Mouse (Mus musculus) hindbrain, embryonic 16.5 days (tissue): ENCODE results near the gene Srl. TPM values are rescaled to one million over a fixed set of nuclear protein-coding genes. Genes with fewer than 3 reads are reported as not detected.

Experiments
- ATAC-seq: fragments of 200-750 bp; cut with Nextera tagmentation; 2 replicates; pipeline ENCODE4 v1.8.0; 2017; ENCODE audit warnings: moderate TSS enrichment, moderate library complexity
- H3K27ac ChIP-seq: fragments of 300-500 bp; sonication (generic); 2 replicates; pipeline ENCODE4 v1.5.1; 2014; ENCODE audit warnings: low read depth, mild to moderate bottlenecking, control low read depth, low read length, moderate library complexity
- H3K27me3 ChIP-seq: fragments of 300-500 bp; sonication (generic); replicated peaks from 2 replicates; pipeline ENCODE4 v1.6.1; 2014; ENCODE audit warnings: low read length; ENCODE audit not compliant: control insufficient read depth, insufficient read depth
- H3K36me3 ChIP-seq: fragments of 300-500 bp; sonication (generic); 2 replicates; pipeline ENCODE4 v1.6.1; 2014; ENCODE audit warnings: mild to moderate bottlenecking, low read length, moderate library complexity, mixed read lengths; ENCODE audit not compliant: control insufficient read depth, insufficient read depth
- H3K4me1 ChIP-seq: fragments of 300-500 bp; sonication (generic); 2 replicates; pipeline ENCODE4 v1.6.1; 2014; ENCODE audit warnings: low read depth, low read length; ENCODE audit not compliant: control insufficient read depth, insufficient read depth
- H3K4me2 ChIP-seq: fragments of 300-500 bp; sonication (generic); 2 replicates; pipeline ENCODE4 v1.6.1; 2014; ENCODE audit warnings: mild to moderate bottlenecking, low read length, control low read depth, moderate library complexity
- H3K4me3 ChIP-seq: fragments of 300-500 bp; sonication (generic); 2 replicates; pipeline ENCODE4 v1.5.1; 2014; ENCODE audit warnings: mild to moderate bottlenecking, low read length, control low read depth, moderate library complexity
- H3K9ac ChIP-seq: fragments of 300-500 bp; sonication (generic); 2 replicates; pipeline ENCODE4 v1.6.1; 2014; ENCODE audit warnings: low read depth, mild to moderate bottlenecking, control low read depth, low read length, moderate library complexity
- H3K9me3 ChIP-seq: fragments of 300-500 bp; sonication (generic); 2 replicates; pipeline ENCODE4 v1.6.1; 2014; ENCODE audit warnings: mild to moderate bottlenecking, low read length, moderate library complexity; ENCODE audit not compliant: control insufficient read depth
- WGBS: fragments of 180-500 bp; shearing (Covaris S2); extraction: QIAGEN DNeasy Blood & Tissue Kit; methylation state at CpG from one replicate; pipeline ENCODE4 v1.1.7; 2014; 5-methylcytosine and 5-hydroxymethylcytosine counted together
- polyA plus RNA-seq: library from polyadenylated mRNA; unstranded; fragments of >200 nt; fragmentation: Nextera tagmentation; extraction: Ambion mirVana; gene quantifications from 2 replicates; pipeline ENCODE4 v1.2.1, GENCODE M21; 2015

Srl gene
- polyA plus RNA-seq, 1 experiment from 2014 or later, result 16.3 TPM

DNA sequence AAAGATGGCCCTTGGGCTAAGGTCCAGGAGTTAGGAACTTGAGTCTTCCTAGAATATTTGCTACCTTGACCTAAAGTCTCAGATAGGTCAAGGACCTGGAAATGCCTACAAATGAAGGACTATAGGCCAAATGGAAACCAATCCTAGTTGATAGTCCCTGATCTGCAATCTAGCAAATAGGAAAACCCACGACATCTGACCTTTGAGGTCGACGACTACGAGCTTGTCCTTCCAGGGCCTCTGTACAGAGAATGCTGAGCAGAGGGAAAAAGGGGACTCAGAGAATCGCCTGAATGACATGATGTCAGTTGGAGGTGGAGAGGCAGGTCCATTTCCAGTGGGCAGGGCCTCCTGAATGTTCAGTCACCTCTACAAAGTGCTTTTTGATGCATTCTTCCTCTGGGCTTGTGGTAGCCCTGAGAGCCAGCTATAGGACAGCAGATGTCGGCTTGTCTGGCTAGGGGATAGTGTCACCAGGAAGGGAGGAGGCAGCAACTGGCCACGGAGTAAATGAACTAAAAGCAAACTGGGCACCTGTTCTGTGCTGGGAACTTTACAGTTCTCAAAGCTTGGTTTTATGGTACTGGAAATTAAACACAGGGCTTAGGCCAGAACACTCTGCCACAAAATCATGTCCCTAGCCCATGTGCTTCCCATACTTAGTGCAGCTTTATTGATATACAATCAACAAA is 18.2 kb downstream of the Srl start:
- Histone ChIP-seq H3K4me1 (peaks cover 6% of the 10 kb centered on the region; the same call in 1 of the 2 replicates), H3K27ac (no peak overlapping the region), H3K36me3 (no peaks in the 10 kb centered on the region), H3K9ac (no peak overlapping the region), H3K27me3 (no peaks in the 10 kb centered on the region), H3K4me2 (no peak overlapping the region), H3K9me3 (no peaks in the 10 kb centered on the region), H3K4me3 (no peak overlapping the region)
- ATAC-seq, result no peak
- WGBS, result 59% methylated on average over 7 of the region's 7 CpGs

DNA sequence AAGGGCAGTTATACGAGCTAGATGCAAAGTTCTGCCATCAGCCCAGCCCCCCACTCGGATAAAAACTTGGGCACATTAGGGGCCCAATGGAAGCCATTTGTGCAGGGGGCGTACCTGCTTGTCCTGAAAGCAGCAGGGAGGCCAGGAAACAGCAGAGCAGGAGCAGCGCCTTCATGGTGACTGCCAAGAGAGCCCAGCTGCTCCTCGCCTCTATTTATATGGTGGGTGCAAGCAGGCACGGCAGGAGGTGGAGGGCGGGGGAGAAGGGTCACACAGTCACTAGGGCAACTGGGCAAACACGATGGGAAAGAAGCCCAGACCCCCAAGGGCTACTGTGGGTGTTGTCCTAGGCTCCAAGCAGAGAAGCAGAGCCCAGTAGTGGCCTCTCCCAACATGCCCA is 18.7 kb downstream of the Srl start:
- H3K27me3 ChIP-seq, result no peaks in the 10 kb centered on the region
- H3K4me2 ChIP-seq, result no peak overlapping the region
- 44% methylated on average over 8 of the region's 8 CpGs for WGBS
- H3K9ac ChIP-seq, result no peak overlapping the region
- peak; percentile 30; the same call in 1 of the 2 replicates for ATAC-seq
- peaks cover 6% of the 10 kb centered on the region; the same call in 1 of the 2 replicates for H3K4me1 ChIP-seq
- no peaks in the 10 kb centered on the region for H3K36me3 ChIP-seq
- H3K9me3 ChIP-seq, result no peaks in the 10 kb centered on the region
- H3K27ac ChIP-seq, result no peak overlapping the region
- H3K4me3 ChIP-seq, result no peak overlapping the region

DNA sequence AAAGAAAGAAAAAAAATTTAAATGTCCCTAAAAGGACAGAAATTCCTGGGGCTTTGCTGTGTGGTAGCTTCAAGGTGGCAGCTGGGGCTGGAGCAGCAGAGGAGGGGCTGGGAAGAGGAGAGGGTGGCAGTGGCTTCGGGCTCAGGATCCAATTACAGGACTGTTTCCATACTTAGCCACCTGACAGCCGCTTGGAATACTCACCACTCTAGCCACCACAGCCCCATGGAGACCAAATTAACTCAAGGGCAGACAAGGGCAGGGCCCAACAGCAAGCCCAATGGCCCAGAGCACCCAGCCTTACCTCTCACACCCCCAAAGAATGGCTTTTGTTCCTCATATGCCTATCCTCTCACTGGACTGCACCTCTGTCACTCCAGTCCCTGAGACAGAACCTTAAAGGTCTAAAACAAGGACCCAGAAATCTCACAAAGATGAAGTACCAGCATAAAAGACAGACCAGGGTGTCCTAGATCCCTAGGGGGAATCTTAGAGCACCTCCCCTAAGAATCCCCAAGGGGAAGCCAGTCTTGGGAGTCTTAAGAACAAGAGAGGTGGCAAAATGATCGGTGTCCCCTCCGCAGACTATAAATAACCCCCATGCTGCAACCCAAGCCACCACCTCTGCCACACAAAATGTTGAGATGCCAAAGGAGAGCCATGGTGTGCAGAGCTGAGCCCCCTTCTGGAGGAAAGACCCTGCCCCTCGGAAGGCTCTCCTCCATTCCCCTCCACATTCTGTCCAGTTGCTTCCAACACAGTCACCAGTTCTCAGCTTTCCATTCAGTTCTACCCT is 19.7 kb downstream of the Srl start:
- Histone ChIP-seq H3K4me3 (no peak overlapping the region), H3K36me3 (no peaks in the 10 kb centered on the region), H3K9me3 (no peaks in the 10 kb centered on the region), H3K4me1 (peaks cover 6% of the 10 kb centered on the region; the same call in 1 of the 2 replicates), H3K27ac (no peak overlapping the region), H3K27me3 (no peaks in the 10 kb centered on the region), H3K4me2 (no peak overlapping the region), H3K9ac (no peak overlapping the region)
- 75% methylated on average over 5 of the region's 5 CpGs for WGBS
- peak; percentile 24; the same call in 1 of the 2 replicates for ATAC-seq

- no peak overlapping the region for H3K27ac ChIP-seq
- H3K4me3 ChIP-seq, result no peak overlapping the region
- H3K4me2 ChIP-seq, result no peak overlapping the region
- no peaks in the 10 kb centered on the region for H3K9me3 ChIP-seq
- no peak overlapping the region for H3K9ac ChIP-seq
- WGBS, result 73% methylated on average over 4 of the region's 4 CpGs
- peaks cover 6% of the 10 kb centered on the region; the same call in 1 of the 2 replicates for H3K4me1 ChIP-seq
- ATAC-seq, result no peak
- H3K36me3 ChIP-seq, result no peaks in the 10 kb centered on the region
- no peaks in the 10 kb centered on the region for H3K27me3 ChIP-seq
Observed at GRCm38 (mm10) chr16:4521074-4521667, 20.4 kb downstream of the Srl start.

DNA sequence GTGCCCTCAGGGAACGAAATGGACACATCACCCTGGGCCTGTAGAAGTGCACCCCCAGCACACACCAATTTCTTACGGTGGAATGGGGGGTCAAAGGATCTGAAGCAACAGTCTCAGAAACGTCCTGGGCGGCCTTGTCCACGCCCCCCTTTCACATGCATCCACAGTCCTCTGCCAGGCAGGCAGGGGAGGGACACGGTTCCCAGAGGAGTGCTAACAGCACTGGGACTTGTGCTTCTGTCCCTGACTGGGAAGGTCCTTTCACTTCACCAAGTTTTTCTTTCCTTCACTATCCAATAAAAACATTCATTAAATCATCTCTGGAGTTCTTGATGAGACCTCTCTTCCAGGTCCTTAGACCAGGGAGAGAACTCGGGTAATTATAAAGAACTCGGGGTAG is 20.9 kb downstream of the Srl start:
- Histone ChIP-seq H3K4me3 (no peak overlapping the region), H3K27me3 (no peaks in the 10 kb centered on the region), H3K9ac (no peak overlapping the region), H3K9me3 (no peaks in the 10 kb centered on the region), H3K27ac (no peak overlapping the region), H3K4me1 (peaks cover 6% of the 10 kb centered on the region; the same call in 1 of the 2 replicates), H3K36me3 (no peaks in the 10 kb centered on the region), H3K4me2 (no peak overlapping the region)
- ATAC-seq, result no peak
- 73% methylated on average over 8 of the region's 8 CpGs for WGBS

DNA sequence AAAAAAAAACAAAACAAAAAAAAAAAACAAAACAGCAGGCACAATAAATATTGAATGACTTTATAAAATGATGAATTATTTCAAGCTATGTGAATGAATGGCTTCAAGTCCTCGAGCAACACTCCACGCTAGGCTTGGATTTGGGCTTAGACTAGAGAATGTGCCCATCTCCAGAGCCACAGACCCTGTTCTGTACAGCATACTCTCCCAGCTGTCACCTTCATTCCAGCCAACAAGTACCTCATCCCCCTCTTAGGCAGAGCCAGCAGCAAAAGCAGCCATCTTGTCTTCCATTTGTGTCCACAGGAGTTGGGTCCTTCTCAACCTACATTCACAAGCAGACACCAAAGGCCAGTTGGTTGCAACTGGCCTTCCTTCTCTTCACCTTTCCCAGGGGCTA is 21.8 kb downstream of the Srl start:
- whole genome bisulfite sequencing, result 87% methylated on average over 2 of the region's 2 CpGs
- Histone ChIP-seq H3K27ac (no peak overlapping the region), H3K4me3 (no peak overlapping the region), H3K9ac (no peak overlapping the region), H3K36me3 (no peaks in the 10 kb centered on the region), H3K4me1 (peaks cover 6% of the 10 kb centered on the region; the same call in 1 of the 2 replicates), H3K27me3 (no peaks in the 10 kb centered on the region), H3K9me3 (no peaks in the 10 kb centered on the region), H3K4me2 (no peak overlapping the region)
- no peak for ATAC-seq

DNA sequence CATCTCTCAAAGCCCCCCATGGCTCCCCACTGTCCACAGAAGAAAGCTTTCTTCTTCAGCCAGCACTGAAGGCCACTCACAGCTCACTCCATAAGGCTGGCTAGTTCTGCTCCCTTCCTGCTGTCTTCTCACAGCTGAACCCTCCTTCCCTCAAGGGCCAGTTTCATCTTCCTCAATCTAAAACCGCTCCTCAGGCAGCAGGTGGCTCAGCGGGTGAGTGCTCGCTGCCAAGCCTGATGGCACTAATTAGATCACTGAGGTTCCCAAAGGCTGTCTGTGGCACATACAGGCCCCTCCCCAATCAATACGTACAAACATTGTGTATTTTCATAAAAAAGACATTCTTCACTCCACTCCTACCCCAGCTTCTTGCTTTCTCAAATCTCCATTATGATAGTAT is 22.5 kb downstream of the Srl start:
- Histone ChIP-seq H3K36me3 (no peaks in the 10 kb centered on the region), H3K4me1 (peaks cover 6% of the 10 kb centered on the region; the same call in 1 of the 2 replicates), H3K9me3 (no peaks in the 10 kb centered on the region), H3K27ac (no peak overlapping the region), H3K9ac (no peak overlapping the region), H3K4me2 (no peak overlapping the region), H3K4me3 (no peak overlapping the region), H3K27me3 (no peaks in the 10 kb centered on the region)
- whole genome bisulfite sequencing, result 41% methylated on average over 4 of the region's 4 CpGs
- ATAC-seq, result no peak

- H3K9me3 ChIP-seq, result no peaks in the 10 kb centered on the region
- H3K27ac ChIP-seq, result no peak overlapping the region
- no peak overlapping the region for H3K4me2 ChIP-seq
- H3K9ac ChIP-seq, result no peak overlapping the region
- H3K36me3 ChIP-seq, result no peaks in the 10 kb centered on the region
- H3K27me3 ChIP-seq, result no peaks in the 10 kb centered on the region
- no peak for ATAC-seq
- 85% methylated on average over 2 of the region's 2 CpGs for WGBS
- H3K4me1 ChIP-seq, result peaks cover 6% of the 10 kb centered on the region; the same call in 1 of the 2 replicates
- no peak overlapping the region for H3K4me3 ChIP-seq
Observed at GRCm38 (mm10) chr16:4517906-4518305, 23.7 kb downstream of the Srl start.

DNA sequence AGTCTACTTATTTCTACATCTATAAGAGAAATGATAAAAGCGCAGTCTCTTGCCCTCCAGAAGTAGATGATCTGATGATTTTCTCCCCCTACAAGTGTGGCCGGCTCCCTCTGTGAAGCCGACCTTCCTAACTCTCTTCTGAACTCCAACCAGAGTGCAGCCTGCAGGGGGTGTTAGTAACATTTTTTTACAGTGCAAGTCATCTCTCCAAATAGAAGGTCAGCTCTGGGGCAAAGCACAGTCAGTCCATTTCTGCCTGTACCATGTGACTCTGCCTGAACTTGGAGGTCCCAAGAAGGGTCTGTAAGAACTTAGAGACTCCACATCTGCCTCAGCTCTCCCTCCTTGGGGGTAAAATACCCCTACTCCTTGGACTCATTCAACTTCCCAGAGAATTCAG is 27.2 kb downstream of the Srl start:
- no peak overlapping the region for H3K27ac ChIP-seq
- no peaks in the 10 kb centered on the region for H3K9me3 ChIP-seq
- H3K36me3 ChIP-seq, result no peaks in the 10 kb centered on the region
- H3K27me3 ChIP-seq, result no peaks in the 10 kb centered on the region
- H3K4me3 ChIP-seq, result no peak overlapping the region
- no peak overlapping the region for H3K9ac ChIP-seq
- peaks cover 6% of the 10 kb centered on the region; the same call in 1 of the 2 replicates for H3K4me1 ChIP-seq
- no peak for ATAC-seq
- H3K4me2 ChIP-seq, result no peak overlapping the region
- 85% methylated on average over 3 of the region's 3 CpGs for WGBS
